Mouse (Mus musculus) heart, embryonic 16.5 days (tissue): ENCODE measurements around the gene Actl7a. TPM values are rescaled to one million over a fixed set of nuclear protein-coding genes. Genes with fewer than 3 reads are reported as not detected.

ENCODE experiments used
- ATAC-seq: fragments of 200-750 bp; cut with Nextera tagmentation; replicated peaks from 2 replicates; pipeline ENCODE4 v1.8.0; 2017; ENCODE audit warnings: moderate number of reproducible peaks; ENCODE audit not compliant: insufficient read depth, low FRiP score; ENCODE audit errors: extremely low read depth
- H3K27ac ChIP-seq: fragments of 300-500 bp; sonication (generic); 2 replicates; pipeline ENCODE4 v1.5.1; 2014; ENCODE audit warnings: mild to moderate bottlenecking, low read length, control low read depth, moderate library complexity
- H3K27me3 ChIP-seq: fragments of 300-500 bp; sonication (generic); 2 replicates; pipeline ENCODE4 v1.6.1; 2014; ENCODE audit warnings: low read length, mixed read lengths; ENCODE audit not compliant: control insufficient read depth, insufficient read depth
- H3K36me3 ChIP-seq: fragments of 300-500 bp; sonication (generic); 2 replicates; pipeline ENCODE4 v1.6.1; 2014; ENCODE audit not compliant: control insufficient read depth, insufficient read depth
- H3K4me1 ChIP-seq: fragments of 300-500 bp; sonication (generic); 2 replicates; pipeline ENCODE4 v1.6.1; 2014; ENCODE audit warnings: low read length, mixed read lengths; ENCODE audit not compliant: control insufficient read depth, insufficient read depth
- H3K4me2 ChIP-seq: fragments of 300-500 bp; sonication (generic); 2 replicates; pipeline ENCODE4 v1.6.1; 2014; ENCODE audit warnings: low read depth, mild to moderate bottlenecking, control low read depth, low read length
- H3K4me3 ChIP-seq: fragments of 300-500 bp; sonication (generic); 2 replicates; pipeline ENCODE4 v1.5.1; 2014; ENCODE audit warnings: mild to moderate bottlenecking, control low read depth, low read length
- H3K9ac ChIP-seq: fragments of 300-500 bp; sonication (generic); 2 replicates; pipeline ENCODE4 v1.6.1; 2014; ENCODE audit warnings: low read length, control low read depth
- H3K9me3 ChIP-seq: fragments of 300-500 bp; sonication (generic); replicated peaks from 2 replicates; pipeline ENCODE4 v1.6.1; 2016; ENCODE audit warnings: low read length; ENCODE audit not compliant: control insufficient read depth
- WGBS: fragments of 180-500 bp; shearing (Covaris S2); extraction: QIAGEN DNeasy Blood & Tissue Kit; methylation state at CpG from one replicate; pipeline ENCODE4 v1.1.7; 2014; 5-methylcytosine and 5-hydroxymethylcytosine counted together
- polyA plus RNA-seq: library from polyadenylated mRNA; unstranded; fragments of >200 nt; fragmentation: Nextera tagmentation; extraction: Ambion mirVana; gene quantifications from 2 replicates; pipeline ENCODE4 v1.2.1, GENCODE M21; 2015

Gene Actl7a
- polyA plus RNA-seq, 1 experiment from 2014 or later, result not detected

DNA sequence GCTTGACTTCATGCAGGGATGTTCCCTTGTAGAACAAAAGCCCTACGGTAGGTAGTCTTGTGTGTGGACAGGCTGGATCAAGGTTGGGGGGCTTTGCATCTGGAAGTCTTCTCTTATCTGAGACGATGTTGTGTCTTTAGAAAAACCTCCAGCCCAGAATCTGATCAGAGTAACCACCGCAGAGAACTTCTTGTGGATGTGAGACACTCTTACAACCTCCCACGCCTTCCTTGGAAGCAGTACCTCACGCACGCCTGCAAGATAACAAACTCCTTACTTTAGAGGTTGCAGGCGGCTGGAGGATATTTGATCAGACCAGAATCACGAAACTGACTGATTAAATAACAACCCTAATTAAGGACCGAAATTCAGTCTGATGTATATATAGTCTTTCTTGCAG is 22.8 kb upstream of the Actl7a start:
- H3K36me3 ChIP-seq, result no peaks in the 10 kb centered on the region
- H3K9ac ChIP-seq, result no peak overlapping the region
- ATAC-seq, result no peak
- H3K4me3 ChIP-seq, result no peak overlapping the region
- no peaks in the 10 kb centered on the region for H3K27me3 ChIP-seq
- WGBS, result 57% methylated on average over 9 of the region's 9 CpGs
- H3K9me3 ChIP-seq, result no peaks in the 10 kb centered on the region
- peaks cover 31% of the 10 kb centered on the region for H3K4me1 ChIP-seq
- no peak overlapping the region for H3K4me2 ChIP-seq
- peak overlapping the region; percentile 90 for H3K27ac ChIP-seq

DNA sequence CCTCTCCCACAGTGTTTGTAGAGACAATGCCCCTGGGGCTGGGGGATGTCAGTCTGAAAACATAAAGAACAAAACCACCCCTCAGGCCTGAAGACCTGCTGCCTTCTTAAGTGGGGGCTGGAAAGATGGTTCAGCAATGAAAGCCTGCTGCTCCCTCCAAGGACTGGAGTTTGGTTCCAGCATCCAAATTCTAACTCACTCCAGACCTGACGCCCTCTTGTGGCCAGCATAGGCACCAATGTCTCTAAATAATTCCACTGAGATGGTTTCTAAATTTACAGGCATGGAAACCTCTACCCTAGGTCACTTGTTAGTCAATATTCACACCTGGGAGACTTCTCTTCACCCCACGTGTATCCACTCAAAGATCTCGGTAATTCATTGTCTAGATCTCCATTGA is 21.7 kb upstream of the Actl7a start:
- no peak overlapping the region for H3K4me3 ChIP-seq
- H3K4me2 ChIP-seq, result no peak overlapping the region
- 28% methylated on average over 3 of the region's 3 CpGs for WGBS
- H3K27me3 ChIP-seq, result no peaks in the 10 kb centered on the region
- no peak overlapping the region for H3K9ac ChIP-seq
- H3K4me1 ChIP-seq, result peaks cover 31% of the 10 kb centered on the region
- H3K27ac ChIP-seq, result no peak overlapping the region
- ATAC-seq, result no peak
- H3K36me3 ChIP-seq, result no peaks in the 10 kb centered on the region
- no peaks in the 10 kb centered on the region for H3K9me3 ChIP-seq

DNA sequence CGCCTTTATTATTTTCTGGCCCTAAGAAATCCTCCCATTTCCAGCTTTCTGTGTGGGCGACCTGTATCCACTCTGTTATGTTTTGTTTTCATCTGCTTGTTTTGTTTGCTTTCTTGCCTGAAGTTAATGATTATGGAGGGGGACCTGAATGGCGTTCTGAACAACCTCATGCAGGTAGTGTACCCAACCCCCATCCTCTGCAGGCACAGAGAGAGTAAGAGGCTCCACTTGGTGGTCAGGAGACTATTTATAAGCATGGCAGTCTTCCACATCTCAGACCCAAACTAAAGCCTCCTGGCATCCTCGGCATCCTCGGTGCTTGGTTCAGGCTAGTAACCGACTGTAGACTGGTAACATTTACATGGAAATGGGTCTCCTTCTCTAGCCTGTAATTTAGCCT is 20.9 kb upstream of the Actl7a start:
- Histone ChIP-seq H3K36me3 (no peaks in the 10 kb centered on the region), H3K27ac (no peak overlapping the region), H3K4me3 (no peak overlapping the region), H3K9ac (no peak overlapping the region), H3K4me1 (peaks cover 31% of the 10 kb centered on the region), H3K27me3 (no peaks in the 10 kb centered on the region), H3K9me3 (0 out of 2 replicates have a peak, but pooled peaks cover under 1% of the 10 kb centered on the region), H3K4me2 (no peak overlapping the region)
- 52% methylated on average over 6 of the region's 6 CpGs for WGBS
- no peak; the same call in 1 of the 2 replicates for ATAC-seq

DNA sequence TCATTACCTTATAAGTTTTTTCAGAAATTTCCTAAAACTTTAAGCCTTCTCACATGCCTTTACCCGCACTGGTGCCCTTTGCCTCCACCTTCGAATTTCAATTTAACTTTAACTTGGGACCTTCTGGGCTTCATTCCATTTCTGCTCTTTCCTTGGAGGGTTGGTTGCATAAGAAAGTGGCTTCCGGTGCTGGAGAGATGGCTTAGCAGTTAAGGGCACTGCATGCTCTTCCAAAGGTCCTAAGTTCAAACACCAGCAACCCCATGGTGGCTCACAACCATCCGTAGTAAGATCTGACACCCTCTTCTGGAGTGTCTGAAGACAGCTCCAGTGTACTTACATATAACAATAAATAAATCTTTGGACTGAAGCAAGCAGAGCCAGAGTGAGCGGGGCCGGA is 20.0 kb upstream of the Actl7a start:
- no peaks in the 10 kb centered on the region for H3K36me3 ChIP-seq
- no peak for ATAC-seq
- H3K9me3 ChIP-seq, result 0 out of 2 replicates have a peak, but pooled peaks cover 3% of the 10 kb centered on the region
- H3K27me3 ChIP-seq, result no peaks in the 10 kb centered on the region
- H3K4me2 ChIP-seq, result no peak overlapping the region
- H3K9ac ChIP-seq, result no peak overlapping the region
- H3K27ac ChIP-seq, result no peak overlapping the region
- H3K4me3 ChIP-seq, result no peak overlapping the region
- WGBS, result 88% methylated on average over 6 of the region's 6 CpGs
- peaks cover 30% of the 10 kb centered on the region for H3K4me1 ChIP-seq

DNA sequence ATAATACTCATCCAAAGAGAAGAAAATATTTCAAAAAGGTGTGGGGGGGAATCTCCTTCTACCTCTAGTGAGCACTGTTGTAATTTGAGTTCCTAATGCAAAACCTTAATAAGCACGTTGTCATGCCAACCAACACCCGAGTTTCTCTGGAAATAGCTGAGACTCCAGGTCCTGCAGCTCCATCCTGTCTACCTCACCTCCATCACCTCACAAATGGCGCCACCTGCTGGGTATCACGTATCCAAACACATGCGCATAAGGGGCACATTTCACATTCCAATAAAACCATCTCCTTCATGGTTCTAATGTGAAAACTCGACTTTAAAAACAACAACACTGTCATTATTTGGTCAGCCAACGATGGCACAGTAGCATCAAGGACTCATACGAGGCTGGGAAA is 17.4 kb upstream of the Actl7a start:
- Histone ChIP-seq H3K9me3 (0 out of 2 replicates have a peak, but pooled peaks cover 3% of the 10 kb centered on the region), H3K4me3 (no peak overlapping the region), H3K36me3 (no peaks in the 10 kb centered on the region), H3K27ac (no peak overlapping the region), H3K4me1 (peaks cover 9% of the 10 kb centered on the region), H3K27me3 (no peaks in the 10 kb centered on the region), H3K9ac (no peak overlapping the region), H3K4me2 (no peak overlapping the region)
- 60% methylated on average over 8 of the region's 8 CpGs for WGBS
- no peak for ATAC-seq

DNA sequence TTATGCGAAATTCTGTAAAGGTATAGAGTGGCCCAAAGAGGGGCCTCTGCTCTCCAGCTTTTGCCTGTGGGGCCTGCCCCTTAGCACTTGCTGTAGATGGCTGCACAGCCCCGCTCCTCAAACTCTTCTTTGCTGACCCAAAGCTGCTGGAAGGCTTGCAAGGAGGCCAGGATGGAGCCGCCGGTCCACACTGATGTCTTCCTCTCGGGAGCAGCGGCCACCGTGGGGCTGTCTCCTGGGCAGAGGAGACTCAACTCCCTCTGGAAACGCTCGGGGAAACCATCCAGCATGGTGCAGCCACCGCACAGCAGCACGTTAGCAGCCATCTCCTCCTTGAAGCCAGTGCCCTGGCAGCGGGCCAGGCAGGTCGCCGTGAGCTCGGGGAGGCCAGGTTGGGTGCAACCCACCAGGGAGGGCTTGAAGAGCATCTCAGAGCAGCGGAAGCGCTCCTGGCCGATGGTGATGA is 3.2 kb upstream of the Actl7a start, which contains the start of gene Gm26657:
Gene Gm26657, plus strand, starts transcription at position 51 of the 466 bp plus-strand sequence.
- 82% methylated on average over 18 of the region's 18 CpGs for WGBS
- H3K9me3 ChIP-seq, result no peaks in the 10 kb centered on the region
- no peak within 1 kb of the TSS for H3K4me2 ChIP-seq
- no peak within 1 kb of the TSS for H3K4me3 ChIP-seq
- no peaks in the 10 kb centered on the region for H3K4me1 ChIP-seq
- no peaks in the 10 kb centered on the region for H3K36me3 ChIP-seq
- ATAC-seq, result no peak
- no peaks in the 10 kb centered on the region for H3K27me3 ChIP-seq
- H3K27ac ChIP-seq, result no peak within 1 kb of the TSS
- H3K9ac ChIP-seq, result no peak within 1 kb of the TSS

DNA sequence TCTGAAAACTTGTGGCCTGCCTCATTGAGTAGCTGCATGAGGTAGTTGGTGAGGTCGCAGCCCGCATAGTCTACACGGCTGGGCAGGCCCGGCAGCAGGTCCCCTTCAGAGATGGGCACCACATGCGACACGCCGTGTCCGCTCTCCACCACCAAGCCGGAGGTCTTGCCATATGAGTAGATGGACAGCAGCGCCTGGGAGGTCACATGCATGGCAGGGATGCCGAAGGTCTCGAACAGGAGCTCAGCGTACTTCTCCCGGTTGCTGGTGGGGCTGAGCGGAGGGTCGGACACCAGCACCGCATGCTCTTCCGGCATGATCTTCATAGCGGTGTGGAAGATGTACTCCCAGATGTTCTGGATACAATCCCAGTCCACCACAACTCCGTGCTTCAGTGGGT is 2.6 kb upstream of the Actl7a start:
- no peak overlapping the region for H3K9ac ChIP-seq
- no peak overlapping the region for H3K4me3 ChIP-seq
- no peaks in the 10 kb centered on the region for H3K27me3 ChIP-seq
- H3K27ac ChIP-seq, result no peak overlapping the region
- H3K36me3 ChIP-seq, result no peaks in the 10 kb centered on the region
- no peak for ATAC-seq
- H3K4me2 ChIP-seq, result no peak overlapping the region
- H3K9me3 ChIP-seq, result no peaks in the 10 kb centered on the region
- no peaks in the 10 kb centered on the region for H3K4me1 ChIP-seq
- WGBS, result 97% methylated on average over 20 of the region's 20 CpGs

DNA sequence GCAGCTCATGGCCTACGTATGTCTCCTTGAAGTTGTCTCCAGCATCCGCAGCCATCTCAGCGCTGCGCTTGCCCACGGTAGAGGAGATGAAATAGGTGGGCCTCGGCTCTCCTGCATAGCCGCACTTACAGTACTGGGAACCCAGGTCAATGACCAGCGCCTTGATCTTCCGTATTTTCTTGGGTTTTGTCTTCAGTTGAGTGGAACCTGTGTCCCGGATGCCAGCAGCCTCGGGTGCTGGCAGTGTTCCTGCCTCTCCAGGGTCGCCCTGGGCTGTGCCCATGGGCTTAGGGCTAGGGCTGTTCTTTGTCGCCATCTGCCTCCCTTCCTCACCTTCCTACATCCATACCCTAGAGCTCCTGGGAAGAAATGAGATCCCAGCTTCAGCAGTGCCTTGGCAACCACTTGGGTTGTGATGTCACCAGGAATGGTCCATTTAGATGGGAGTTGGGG is 2.1 kb upstream of the Actl7a start, which contains the start of gene Actl7b:
Gene Actl7b, minus strand, starts transcription at position 403 of the 453 bp plus-strand sequence.
- no peaks in the 10 kb centered on the region for H3K27me3 ChIP-seq
- H3K4me3 ChIP-seq, result no peak within 1 kb of the TSS
- no peak within 1 kb of the TSS for H3K9ac ChIP-seq
- no peaks in the 10 kb centered on the region for H3K9me3 ChIP-seq
- ATAC-seq, result no peak
- no peak within 1 kb of the TSS for H3K4me2 ChIP-seq
- no peaks in the 10 kb centered on the region for H3K36me3 ChIP-seq
- WGBS, result 91% methylated on average over 13 of the region's 13 CpGs
- H3K27ac ChIP-seq, result no peak within 1 kb of the TSS
- no peaks in the 10 kb centered on the region for H3K4me1 ChIP-seq

DNA sequence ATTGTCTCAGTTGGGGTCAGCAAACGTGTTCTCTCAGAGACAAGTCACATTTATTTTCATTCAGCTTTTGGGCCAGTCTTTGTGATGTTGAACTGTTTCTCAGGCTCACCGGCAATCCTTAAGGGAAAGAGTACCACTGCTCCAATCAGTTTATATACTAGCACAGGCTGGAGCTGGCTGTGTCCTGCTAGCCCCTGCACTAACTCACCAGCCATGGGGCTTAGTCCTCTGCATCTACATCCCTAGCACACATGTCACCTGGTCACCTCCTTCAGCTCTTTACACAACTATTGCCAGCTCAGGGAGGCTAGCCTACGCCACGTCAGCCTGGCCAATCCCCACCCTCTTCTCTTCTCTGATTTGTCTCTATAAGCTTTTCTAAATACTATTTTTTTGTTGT is 515 bp upstream of the Actl7a start:
- Histone ChIP-seq H3K27me3 (no peaks in the 10 kb centered on the region), H3K4me2 (no peak overlapping the region), H3K4me3 (no peak overlapping the region), H3K9ac (no peak overlapping the region), H3K4me1 (no peaks in the 10 kb centered on the region), H3K36me3 (peaks cover 7% of the 10 kb centered on the region; the same call in 1 of the 2 replicates), H3K9me3 (no peaks in the 10 kb centered on the region), H3K27ac (no peak overlapping the region)
- no peak for ATAC-seq
- 89% methylated on average over 4 of the region's 4 CpGs for WGBS
